Mouse (Mus musculus) left cerebral cortex, postnatal 36 days (tissue): Measurements from ENCODE around the gene Tspan15. TPM values are rescaled to one million over a fixed set of nuclear protein-coding genes. Genes with fewer than 3 reads are reported as not detected.

Experiments
- DNase-seq, 2 experiments: peaks; one replicate each; pipeline ENCODE4 v3.0.0; 2021 to 2022; ENCODE audit warnings: low spot score in 2 of 2, mixed read lengths in 1 of 2
- intact Hi-C: fragments of 180-260 bp; cut with DNase I; formaldehyde crosslinking; loops from one replicate; pipeline ENCODE4 v1.15.1; 2025
- microRNA-seq: library from miRNA; unstranded; fragments of <30 nt; microRNA quantifications from one replicate; pipeline ENCODE4 v1.2.0, GENCODE M21; 2022
- total RNA-seq, 2 experiments: library from RNA; stranded (reverse); gene quantifications; 2 replicates each; pipeline ENCODE4 v1.2.3; 2021

The Tspan15 gene
- total RNA-seq, 2 experiments from 2014 or later: 11.6 to 14.2 TPM

DNA sequence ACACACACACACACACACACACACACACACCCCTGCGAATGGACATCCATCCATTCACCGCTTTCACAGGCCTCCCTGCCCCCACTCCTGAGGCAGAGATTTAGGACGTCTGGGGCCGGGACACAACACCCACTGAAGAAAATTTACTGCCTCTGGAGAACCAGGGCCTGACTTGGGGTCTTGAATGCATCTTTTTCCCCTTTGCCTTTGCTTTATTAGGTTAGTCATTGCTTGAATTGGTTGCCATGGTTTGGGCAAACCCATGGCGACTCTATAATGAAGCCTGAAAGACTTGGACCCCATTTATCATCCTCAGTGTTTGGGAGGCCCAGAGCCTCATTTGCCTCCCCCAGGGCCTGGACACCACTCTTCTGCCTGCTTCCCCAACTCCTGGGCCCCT, 85.1 kb downstream of the Tspan15 start:
- no peak for DNase-seq
- intact Hi-C loops: no loop called here

DNA sequence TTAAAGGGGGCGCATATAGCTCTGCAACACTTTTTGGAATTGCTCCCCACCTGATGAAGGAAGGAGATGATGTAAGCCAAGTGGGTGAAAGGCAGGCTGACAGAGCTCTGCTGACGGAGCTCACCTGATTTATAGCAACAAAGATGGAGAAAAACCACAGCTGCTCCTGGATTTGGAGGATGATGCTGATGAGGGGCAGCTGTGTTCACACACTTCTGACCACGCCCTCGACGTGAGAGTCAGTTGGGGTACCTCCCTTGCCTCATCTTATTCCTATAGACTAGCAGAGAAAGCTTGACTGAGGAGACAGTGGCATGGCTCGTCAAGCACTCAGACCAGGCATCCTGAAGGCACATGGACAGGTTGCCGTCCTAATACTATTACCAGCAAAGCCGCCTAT, 87.2 kb downstream of the Tspan15 start, which contains the start of gene Fam241b:
Gene Fam241b (minus strand): TSS at position 101 of the 400 bp plus-strand sequence.
- intact Hi-C loops: no loop called here
- no peak for DNase-seq

DNA sequence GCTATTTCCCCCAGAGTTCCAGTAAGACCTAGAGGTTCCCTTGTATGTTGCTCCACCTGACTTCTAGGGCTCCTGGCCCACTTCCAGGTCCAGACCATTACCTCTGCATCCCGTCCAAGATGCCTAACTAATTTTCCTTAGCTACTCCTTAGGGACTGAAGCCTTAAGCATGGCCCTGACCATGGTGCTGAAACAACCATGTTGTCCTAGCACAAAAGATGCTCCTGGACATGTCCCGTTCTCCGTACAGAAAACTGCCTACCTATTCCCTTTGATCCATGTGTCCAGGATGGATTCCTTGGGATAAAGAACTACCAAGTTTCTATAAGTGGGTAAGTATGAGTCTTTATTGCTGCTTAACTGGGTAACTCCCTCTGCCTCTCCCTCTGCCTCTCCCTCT, 93.0 kb downstream of the Tspan15 start:
- intact Hi-C loops: no loop called here
- no peak for DNase-seq

DNA sequence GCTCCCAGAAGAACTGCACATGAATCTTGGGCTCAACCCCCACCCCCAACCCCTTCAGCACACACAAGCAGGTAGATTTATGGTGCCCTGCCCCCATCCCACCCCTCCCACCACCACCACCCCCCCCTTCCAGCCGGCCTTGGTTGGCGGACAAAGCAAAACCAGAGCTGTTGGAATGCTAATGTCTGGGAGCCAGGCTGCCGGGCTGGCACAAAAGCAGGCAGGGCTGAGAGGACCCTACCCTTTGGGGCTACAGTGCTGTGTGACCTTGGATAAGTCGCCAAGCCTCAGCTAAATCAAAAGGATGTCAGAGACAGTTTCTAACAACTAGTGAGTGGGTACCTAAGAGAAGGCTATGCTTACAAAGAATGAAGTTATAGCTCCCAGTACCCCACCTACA, 93.9 kb downstream of the Tspan15 start:
- intact Hi-C loops: no loop called here
- DNase-seq: no peak

DNA sequence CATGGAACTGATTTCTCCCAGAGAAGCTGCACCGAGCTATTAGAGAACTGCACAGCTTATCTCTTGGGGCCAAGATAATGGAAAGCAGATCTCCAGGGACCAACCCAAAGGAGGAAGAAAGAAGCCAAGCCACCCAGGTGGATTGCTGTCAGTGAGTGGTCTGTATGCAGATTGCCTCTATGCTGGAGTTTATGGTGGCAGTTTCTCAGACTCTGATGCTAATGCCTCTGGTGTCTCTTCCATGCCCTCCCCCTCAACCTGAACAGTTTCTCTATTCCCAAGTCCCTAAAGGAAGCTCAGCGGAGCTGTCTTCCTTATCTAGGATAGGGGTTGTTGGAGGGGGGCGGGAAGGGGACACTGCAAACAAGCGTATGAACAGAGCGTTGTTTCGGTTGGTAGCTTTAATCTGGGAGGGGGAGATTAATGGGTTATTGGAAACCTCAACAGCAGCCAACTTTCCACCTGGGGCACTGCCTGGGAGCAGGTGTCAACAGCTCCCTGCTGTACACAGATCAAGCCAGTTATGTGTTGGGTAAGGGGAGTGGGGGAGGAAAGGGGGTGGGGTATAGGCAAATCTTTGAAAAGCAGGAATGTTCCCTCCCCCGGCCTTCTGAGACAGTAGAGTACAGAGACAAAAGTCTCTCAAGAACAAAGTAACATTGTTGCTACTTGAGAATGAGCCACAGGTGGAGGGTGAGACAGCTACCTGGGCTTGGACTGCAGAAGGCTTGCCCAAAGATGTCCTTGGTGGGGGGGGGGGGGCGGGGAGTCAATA, 95.2 kb downstream of the Tspan15 start:
- no peak for DNase-seq
- intact Hi-C loops: no loop called here

Small RNA genes within 50 kb of the gene (microRNA-seq; reads per million reads assigned to microRNA genes)
- gene Mir7662: 2.5 reads per million, percentile 3 among the genes with 10 or more reads in this experiment

Other genes starting within 250 kb of the Tspan15 start
- gene Neurog3, start 98.2 kb downstream of the Tspan15 start, total RNA-seq: not detected
- 10 to 100 TPM; 51.1 to 59.8 TPM for gene Fam241b, start 87.3 kb downstream of the Tspan15 start, total RNA-seq
- gene Tacr2, start 21.2 kb upstream of the Tspan15 start, total RNA-seq: under 1 TPM; 0.32 to 0.34 TPM
- gene Hk1, start 148.7 kb upstream of the Tspan15 start, total RNA-seq: 100 to 1,000 TPM; 310 to 327 TPM
- gene Hkdc1, start 191.2 kb upstream of the Tspan15 start, total RNA-seq: 10 to 100 TPM in 1 of 2 experiments, 1 to 10 TPM in 1; 9.9 to 12.0 TPM
- 1 to 10 TPM; 1.7 to 2.0 TPM for gene 4930507D05Rik, start 218.2 kb upstream of the Tspan15 start, total RNA-seq
- gene Supv3l1, start 218.5 kb upstream of the Tspan15 start, total RNA-seq: 10 to 100 TPM; 20.1 to 28.0 TPM